11 mouse cellular contexts compared by ENCODE assay signal in the genomic region with DNA sequence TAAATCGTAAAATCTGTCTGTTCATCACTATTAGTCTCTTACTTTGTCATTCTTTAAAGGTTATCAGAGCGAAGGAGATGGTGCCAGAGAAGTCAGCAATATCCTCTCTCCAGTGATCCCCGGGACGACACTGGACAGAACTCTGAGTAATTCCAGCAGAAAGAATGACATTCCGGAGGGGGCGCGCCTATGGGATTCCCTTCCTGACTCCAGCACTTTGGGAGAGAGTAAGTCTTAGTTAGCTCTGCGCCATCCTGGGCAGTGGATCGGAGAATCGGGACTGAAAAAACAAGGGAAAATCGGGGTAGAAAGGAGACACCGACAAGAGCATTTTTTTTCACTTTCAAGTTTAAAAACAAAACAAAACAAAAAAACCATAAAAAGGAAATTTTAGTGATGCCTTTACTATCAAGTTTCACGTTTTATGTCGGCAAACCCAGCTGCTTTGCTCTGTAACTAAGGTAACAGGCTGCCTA. TPM values are rescaled to one million over a fixed set of nuclear protein-coding genes. Genes with fewer than 3 reads are reported as not detected.
A peak's percentile ranks its signal among the peaks of the same experiment; 100 is the strongest.
DNase-seq lines count a peak whose midpoint lies in the region; ATAC-seq and TF ChIP-seq lines count a peak whose summit lies in the region.
"Had no signal": no experiment of that assay in that cellular context is flagged by ENCODE, and none has a peak within 500 bp of the region (broad histone marks: within the 10 kb centered on the region; RNA-seq: fewer than 3 reads in every experiment).

No protein-coding gene starts in this region.

- peak; percentile 18 for DNase-seq in kidney, postnatal 0 days (ENCODE audit: low spot score)
- DNase-seq in kidney, postnatal 25 days = no peak
- peak; percentile 39 for DNase-seq in embryo, embryonic 10.5 days (ENCODE audit: low spot score)
- peak; percentile 19 for DNase-seq in midbrain, postnatal 0 days (ENCODE audit: low spot score)
- DNase-seq in left cerebral cortex, adult 11 months (ENCODE audit: low spot score) = no peak
- no peak for DNase-seq in right cerebral cortex, postnatal 36 days (ENCODE audit: low spot score in 2 of 2)
- DNase-seq in layer of hippocampus, postnatal 36 days = no peak
- DNase-seq: cerebellum, adult 8-10 months had no signal

- no peak overlapping the region for H3K27ac ChIP-seq in kidney, postnatal 0 days
- no peak overlapping the region for H3K27ac ChIP-seq in hindbrain, embryonic 13.5 days
- no peak overlapping the region for H3K27ac ChIP-seq in midbrain, postnatal 0 days (ENCODE audit: low read depth, low read length)

- 0 out of 2 replicates have a peak, but pooled peaks cover 4% of the 10 kb centered on the region for H3K27me3 ChIP-seq in kidney, postnatal 0 days (ENCODE audit: insufficient read depth, low read length)
- peaks cover 47% of the 10 kb centered on the region for H3K27me3 ChIP-seq in hindbrain, embryonic 13.5 days
- H3K27me3 ChIP-seq in midbrain, postnatal 0 days (ENCODE audit: insufficient read depth, low read length) = peaks cover 16% of the 10 kb centered on the region; the same call in 1 of the 2 replicates

- ATAC-seq in kidney, postnatal 0 days (replicated peaks; ENCODE audit: low FRiP score, low read depth) = no peak
- ATAC-seq in hindbrain, embryonic 13.5 days (ENCODE audit: low FRiP score) = no peak
- ATAC-seq in midbrain, postnatal 0 days (ENCODE audit: low FRiP score) = no peak; the same call in 1 of the 2 replicates

- no peaks in the 10 kb centered on the region for H3K36me3 ChIP-seq in kidney, postnatal 0 days (ENCODE audit: insufficient read depth, low read length)
- no peaks in the 10 kb centered on the region for H3K36me3 ChIP-seq in hindbrain, embryonic 13.5 days
- no peaks in the 10 kb centered on the region for H3K36me3 ChIP-seq in midbrain, postnatal 0 days (ENCODE audit: insufficient read depth, low read length)

- no peaks in the 10 kb centered on the region for H3K4me1 ChIP-seq in kidney, postnatal 0 days (replicated peaks; ENCODE audit: insufficient read depth, low read length)
- H3K4me1 ChIP-seq in hindbrain, embryonic 13.5 days (replicated peaks) = peaks cover 16% of the 10 kb centered on the region
- H3K4me1 ChIP-seq in midbrain, postnatal 0 days (ENCODE audit: insufficient read depth, low read length) = peaks cover 5% of the 10 kb centered on the region; the same call in 1 of the 2 replicates

- 2% methylated on average over 14 of the region's 14 CpGs for WGBS in kidney, postnatal 0 days
- WGBS in hindbrain, embryonic 13.5 days = 2% methylated on average over 14 of the region's 14 CpGs
- 3% methylated on average over 14 of the region's 14 CpGs for WGBS in midbrain, postnatal 0 days

- H3K9me3 ChIP-seq in kidney, postnatal 0 days (replicated peaks; ENCODE audit: low read length) = no peaks in the 10 kb centered on the region
- no peaks in the 10 kb centered on the region for H3K9me3 ChIP-seq in hindbrain, embryonic 13.5 days
- H3K9me3 ChIP-seq in midbrain, postnatal 0 days (ENCODE audit: low read length) = no peaks in the 10 kb centered on the region

- peak overlapping the region; percentile 46 for H3K4me2 ChIP-seq in kidney, postnatal 0 days (ENCODE audit: low read length)
- peak overlapping the region; percentile 48 for H3K4me2 ChIP-seq in hindbrain, embryonic 13.5 days
- peak overlapping the region; percentile 58 for H3K4me2 ChIP-seq in midbrain, postnatal 0 days (ENCODE audit: low read depth, low read length, poor library complexity, severe bottlenecking)

- H3K9ac ChIP-seq in kidney, postnatal 0 days (ENCODE audit: low read depth, low read length) = no peak overlapping the region
- peak overlapping the region; percentile 49 for H3K9ac ChIP-seq in hindbrain, embryonic 13.5 days
- no peak overlapping the region; the same call in 1 of the 2 replicates for H3K9ac ChIP-seq in midbrain, postnatal 0 days (replicated peaks; ENCODE audit: low read length, poor library complexity, severe bottlenecking)

- no peak for TF ChIP-seq CTCF in kidney, postnatal 0 days (IDR thresholded peaks at IDR 0.05; ENCODE audit: low read depth)
- no peak for TF ChIP-seq CTCF in midbrain, postnatal 0 days (IDR thresholded peaks at IDR 0.05)

- peak overlapping the region; percentile 11; the same call in 1 of the 2 replicates for H3K4me3 ChIP-seq in kidney, postnatal 0 days (replicated peaks; ENCODE audit: low read depth, low read length)
- peak overlapping the region; percentile 21 for H3K4me3 ChIP-seq in hindbrain, embryonic 13.5 days
- peak overlapping the region; percentile 33 for H3K4me3 ChIP-seq in midbrain, postnatal 0 days (ENCODE audit: low read depth, low read length)

RNA-seq across cellular contexts. Expression of a gene that starts 0.9 kb away (rescaled TPM):
- polyA plus RNA-seq in kidney, postnatal 0 days (2015; fragmentation: Nextera tagmentation; extraction: Ambion mirVana) = 0.13 and 0.14 TPM in 2 replicates
- not detected in 2 replicates for polyA plus RNA-seq in hindbrain, embryonic 13.5 days (2015; fragmentation: Nextera tagmentation; extraction: Ambion mirVana)
- total RNA-seq in midbrain, postnatal 0 days (2014; rRNA removed) = not detected in 2 replicates
- polyA plus RNA-seq in midbrain, postnatal 0 days (2015; fragmentation: Nextera tagmentation; extraction: Ambion mirVana) = 0.44 and 1.2 TPM in 2 replicates
- not detected for total RNA-seq in layer of hippocampus, postnatal 36 days (2021)
- total RNA-seq: granulocyte monocyte progenitor cell, adult 5-6 weeks; MEL had no signal

RNA-seq across cellular contexts. Expression of a gene that starts 24.4 kb away (rescaled TPM):
- polyA plus RNA-seq in kidney, postnatal 0 days (2015; fragmentation: Nextera tagmentation; extraction: Ambion mirVana) = not detected in 2 replicates
- 0.17 TPM in 1 of 2 replicates, not detected in the other for polyA plus RNA-seq in hindbrain, embryonic 13.5 days (2015; fragmentation: Nextera tagmentation; extraction: Ambion mirVana)
- total RNA-seq in midbrain, postnatal 0 days (2014; rRNA removed) = not detected in 2 replicates
- polyA plus RNA-seq in midbrain, postnatal 0 days (2015; fragmentation: Nextera tagmentation; extraction: Ambion mirVana) = 0.18 and 0.19 TPM in 2 replicates
- not detected for total RNA-seq in layer of hippocampus, postnatal 36 days (2021)
- total RNA-seq: granulocyte monocyte progenitor cell, adult 5-6 weeks; MEL had no signal

RNA-seq across cellular contexts. Expression of a gene that starts 38.1 kb away (rescaled TPM):
- polyA plus RNA-seq in kidney, postnatal 0 days (2015; fragmentation: Nextera tagmentation; extraction: Ambion mirVana) = not detected in 2 replicates
- not detected in 2 replicates for polyA plus RNA-seq in hindbrain, embryonic 13.5 days (2015; fragmentation: Nextera tagmentation; extraction: Ambion mirVana)
- total RNA-seq in midbrain, postnatal 0 days (2014; rRNA removed) = not detected in 2 replicates
- not detected in 2 replicates for polyA plus RNA-seq in midbrain, postnatal 0 days (2015; fragmentation: Nextera tagmentation; extraction: Ambion mirVana)
- not detected for total RNA-seq in layer of hippocampus, postnatal 36 days (2021)
- total RNA-seq: MEL had no signal

RNA-seq across cellular contexts. Expression of a gene that starts 43.1 kb away (rescaled TPM):
- polyA plus RNA-seq in kidney, postnatal 0 days (2015; fragmentation: Nextera tagmentation; extraction: Ambion mirVana) = not detected in 2 replicates
- 22.3 and 25.4 TPM in 2 replicates for polyA plus RNA-seq in hindbrain, embryonic 13.5 days (2015; fragmentation: Nextera tagmentation; extraction: Ambion mirVana)
- total RNA-seq in midbrain, postnatal 0 days (2014; rRNA removed) = 62.3 and 67.5 TPM in 2 replicates
- 23.6 and 25.3 TPM in 2 replicates for polyA plus RNA-seq in midbrain, postnatal 0 days (2015; fragmentation: Nextera tagmentation; extraction: Ambion mirVana)
- total RNA-seq in layer of hippocampus, postnatal 36 days (2021) = 10 to 100 TPM; 38.8 to 43.3 TPM
- total RNA-seq: granulocyte monocyte progenitor cell, adult 5-6 weeks; MEL had no signal

Comparison
In these comparisons a context has a peak if more than half of its experiments do, and no peak if none do; other contexts are left out.
1. DNase-seq: peak in kidney, postnatal 0 days (single experiment), embryo, embryonic 10.5 days (single experiment) and midbrain, postnatal 0 days (single experiment); none in kidney, postnatal 25 days (0 of 2), left cerebral cortex, adult 11 months (single experiment), right cerebral cortex, postnatal 36 days (0 of 2) and layer of hippocampus, postnatal 36 days (0 of 2).
2. Peak in every context shown above with its lines, with median percentiles within 50 percentile points of each other: H3K4me2 ChIP-seq and H3K4me3 ChIP-seq.